Mouse (Mus musculus) spleen, adult 2 months (tissue): ENCODE results near the gene Zfp84. TPM values are rescaled to one million over a fixed set of nuclear protein-coding genes. Genes with fewer than 3 reads are reported as not detected.

Source experiments
- DNase-seq, 2 experiments: peaks; one replicate each; pipeline versions ENCODE4 v3.0.0 to v3.0.0-alpha.2; 2012 to 2021; ENCODE audit warnings: low spot score in 2 of 2, low read depth in 1 of 2
- H3K27ac ChIP-seq: fragments of 200-500 bp; 2 replicates; pipeline ENCODE4 v1.5.1; 2012; ENCODE audit warnings: low read length, inconsistent platforms; ENCODE audit not compliant: insufficient read depth
- H3K27me3 ChIP-seq: fragments of 200-500 bp; 2 replicates; pipeline ENCODE4 v1.6.1; 2012; ENCODE audit warnings: mild to moderate bottlenecking, moderate library complexity, low read length, inconsistent platforms; ENCODE audit not compliant: control insufficient read depth, insufficient read depth
- H3K36me3 ChIP-seq: fragments of 200-500 bp; 2 replicates; pipeline ENCODE4 v1.6.1; 2012; ENCODE audit warnings: mild to moderate bottlenecking, low read length, inconsistent platforms; ENCODE audit not compliant: control insufficient read depth, insufficient read depth
- H3K4me1 ChIP-seq: fragments of 200-500 bp; 2 replicates; pipeline ENCODE4 v1.6.1; 2011; ENCODE audit warnings: inconsistent platforms; ENCODE audit not compliant: control insufficient read depth, insufficient read depth, insufficient read length
- H3K4me3 ChIP-seq: fragments of 200-500 bp; 2 replicates; pipeline ENCODE4 v1.5.1; 2011; ENCODE audit warnings: mild to moderate bottlenecking, inconsistent platforms; ENCODE audit not compliant: insufficient read depth, insufficient read length; ENCODE audit errors: extremely low read depth
- CTCF ChIP-seq: fragments of 200-500 bp; IDR thresholded peaks from 2 replicates; pipeline ENCODE4 v1.5.1; 2011; ENCODE audit warnings: mild to moderate bottlenecking, inconsistent platforms; ENCODE audit not compliant: insufficient read depth, insufficient read length, insufficient replicate concordance; ENCODE audit errors: extremely low read depth
- POLR2A ChIP-seq: fragments of 200-500 bp; IDR thresholded peaks from 2 replicates; pipeline ENCODE4 v1.6.1; 2011; ENCODE audit warnings: low read depth, low read length, inconsistent platforms
- WGBS: fragments of 180-500 bp; shearing (Covaris S2); methylation state at CpG from one replicate; pipeline ENCODE4 v1.1.7; 2018; 5-methylcytosine and 5-hydroxymethylcytosine counted together
- polyA plus RNA-seq: library from polyadenylated mRNA; depleted of rRNA; stranded (reverse); fragments of >200 nt; gene quantifications from 2 replicates; pipeline ENCODE4 v1.2.3, GENCODE M21; 2012; rRNA removed

The Zfp84 gene
- polyA plus RNA-seq, 1 experiment: 3.2 TPM

DNA sequence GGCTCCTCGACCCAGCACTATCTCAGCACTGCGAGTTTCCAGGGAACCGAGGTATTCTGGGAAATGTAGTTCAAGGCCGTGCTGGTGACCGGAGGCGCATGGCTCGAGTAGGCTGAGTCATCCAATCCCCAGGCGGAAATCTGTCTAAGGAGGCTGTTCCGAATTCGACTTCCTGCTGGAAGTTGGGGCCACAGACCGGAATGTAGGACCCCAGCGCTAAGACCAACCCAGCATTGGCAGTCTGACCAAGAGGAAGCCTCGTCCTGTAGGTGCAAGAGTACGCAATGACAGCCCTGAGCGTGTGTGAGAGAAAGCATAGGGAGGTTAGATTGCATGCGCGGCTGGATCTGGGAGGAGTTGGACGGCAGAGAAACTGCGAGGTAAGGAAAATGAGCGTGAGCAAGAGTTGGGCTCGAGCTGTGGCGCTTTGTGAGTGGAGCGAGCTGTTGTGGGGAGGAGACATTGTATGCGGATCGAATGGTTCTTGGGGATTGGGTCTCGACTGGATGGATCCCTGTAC is 47.6 kb downstream of the Zfp84 start, which contains the start of gene Zfp790:
TSS of gene Zfp790 (plus strand) at position 205 of the 520 bp plus-strand sequence.
- under 1% methylated on average over 26 of the region's 26 CpGs for WGBS
- Histone ChIP-seq H3K27ac (peak within 1 kb of the TSS; percentile 41), H3K4me3 (peak within 1 kb of the TSS; percentile 77), H3K27me3 (no peaks in the 10 kb centered on the region), H3K4me1 (peaks cover 6% of the 10 kb centered on the region; the same call in 1 of the 2 replicates), H3K36me3 (no peaks in the 10 kb centered on the region)
- peak; percentile 73 to 77 for DNase-seq
- TF ChIP-seq CTCF (no peak), POLR2A (peak; percentile 56)

DNA sequence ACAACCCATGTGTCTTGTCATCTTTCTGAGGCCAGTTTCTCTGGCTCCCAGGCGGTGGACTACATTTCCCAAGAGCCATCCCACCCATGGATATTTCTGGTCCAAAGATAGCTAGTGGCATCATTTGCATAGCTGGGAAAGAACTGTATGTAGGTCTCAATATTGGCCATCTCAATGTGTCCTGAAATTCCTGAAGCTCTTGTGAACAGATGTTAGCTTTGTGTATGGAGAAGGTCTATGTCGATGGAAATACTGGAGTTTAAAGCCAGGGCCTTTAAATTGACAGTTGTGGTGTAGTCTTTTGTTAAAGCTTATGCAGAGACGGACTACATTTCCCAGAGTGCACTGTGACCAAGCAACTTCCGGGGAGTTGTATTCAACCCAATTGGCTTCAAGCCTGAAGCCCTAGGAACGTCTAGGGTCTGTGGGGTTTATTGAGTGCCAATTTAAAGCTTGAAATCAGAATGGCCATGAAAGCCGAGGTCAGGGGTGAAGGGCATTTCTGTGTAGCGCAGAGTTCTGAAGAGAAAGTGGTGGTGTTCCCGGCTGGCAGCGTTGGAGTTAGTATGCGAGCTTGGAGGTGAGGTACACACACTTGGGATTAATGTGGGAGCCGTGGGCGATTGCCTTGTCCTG is 50.4 kb downstream of the Zfp84 start:
- TF ChIP-seq POLR2A (no peak), CTCF (no peak)
- peaks cover 6% of the 10 kb centered on the region; the same call in 1 of the 2 replicates for H3K4me1 ChIP-seq
- H3K27ac ChIP-seq: peak overlapping the region; percentile 12; the same call in 1 of the 2 replicates
- peak overlapping the region; percentile 75 for H3K4me3 ChIP-seq
- WGBS: 6% methylated on average over 12 of the region's 12 CpGs
- H3K27me3 ChIP-seq: no peaks in the 10 kb centered on the region
- H3K36me3 ChIP-seq: peaks cover 5% of the 10 kb centered on the region
- DNase-seq: peak; percentile 56 to 72

DNA sequence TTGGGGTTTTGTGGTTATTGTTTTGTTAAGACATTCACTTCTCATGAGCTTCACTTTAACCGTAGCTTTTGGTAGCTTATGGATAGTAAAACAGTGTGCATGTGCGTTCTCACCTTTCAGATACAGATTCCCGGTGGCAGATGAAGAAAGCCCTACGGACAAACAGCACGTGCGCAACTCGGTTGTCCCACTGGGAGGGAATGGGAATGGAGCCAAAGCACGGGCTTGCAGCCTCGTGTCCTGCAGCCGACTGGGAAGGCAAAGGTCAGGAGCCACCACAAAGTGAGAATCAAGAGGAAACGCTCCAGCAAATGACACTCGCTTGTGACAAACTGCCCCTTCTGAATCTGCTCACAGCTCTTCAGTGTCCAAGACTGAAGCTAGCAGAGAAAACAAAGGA is 59.6 kb downstream of the Zfp84 start:
- no peaks in the 10 kb centered on the region for H3K4me1 ChIP-seq
- no peak overlapping the region for H3K4me3 ChIP-seq
- TF ChIP-seq POLR2A: no peak
- peaks cover 40% of the 10 kb centered on the region for H3K36me3 ChIP-seq
- DNase-seq: no peak
- no peak overlapping the region for H3K27ac ChIP-seq
- no peaks in the 10 kb centered on the region for H3K27me3 ChIP-seq
- WGBS: 96% methylated on average over 12 of the region's 12 CpGs

Other genes with a start within 250 kb of the Zfp84 start
- gene Sipa1l3, start 249.9 kb upstream of the Zfp84 start, polyA plus RNA-seq: 30.3 and 47.5 TPM in 2 replicates
- 0.13 and 0.20 TPM in 2 replicates for gene Catsperg2, start 41.5 kb upstream of the Zfp84 start, polyA plus RNA-seq
- gene Zfp30, start 15.4 kb downstream of the Zfp84 start, polyA plus RNA-seq: 0.69 and 0.74 TPM in 2 replicates
- 1.2 and 1.5 TPM in 2 replicates for gene Zfp790, start 47.6 kb downstream of the Zfp84 start, polyA plus RNA-seq
- gene Zfp940, start 85.1 kb downstream of the Zfp84 start, polyA plus RNA-seq: 0.37 and 0.39 TPM in 2 replicates
- gene Zfp420, start 91.4 kb downstream of the Zfp84 start, polyA plus RNA-seq: 0.99 and 1.2 TPM in 2 replicates
- 0.93 and 1.0 TPM in 2 replicates for gene Zfp27, start 138.0 kb downstream of the Zfp84 start, polyA plus RNA-seq
- 0.31 and 0.35 TPM in 2 replicates for gene Zfp383, start 139.7 kb downstream of the Zfp84 start, polyA plus RNA-seq
- 4.0 and 6.0 TPM in 2 replicates for gene Zfp74, start 185.5 kb downstream of the Zfp84 start, polyA plus RNA-seq
- gene Zfp568, start 215.4 kb downstream of the Zfp84 start, polyA plus RNA-seq: 3.0 and 3.1 TPM in 2 replicates